Mouse (Mus musculus) kidney, adult 2 months (tissue): ENCODE measurements around the gene Gpbar1.

Source experiments
- CTCF ChIP-seq: fragments of 200-500 bp; conservative IDR thresholded peaks from 2 replicates; pipeline ENCODE4 v1.5.1; 2011; ENCODE audit warnings: low read depth, mild to moderate bottlenecking, control low read depth, low read length, moderate library complexity, mixed read lengths; ENCODE audit not compliant: insufficient read depth, insufficient read length
- POLR2A ChIP-seq: fragments of 200-500 bp; IDR thresholded peaks from one replicate; pipeline ENCODE4 v1.6.1; 2011; ENCODE audit warnings: low read depth, low read length, control low read depth

DNA sequence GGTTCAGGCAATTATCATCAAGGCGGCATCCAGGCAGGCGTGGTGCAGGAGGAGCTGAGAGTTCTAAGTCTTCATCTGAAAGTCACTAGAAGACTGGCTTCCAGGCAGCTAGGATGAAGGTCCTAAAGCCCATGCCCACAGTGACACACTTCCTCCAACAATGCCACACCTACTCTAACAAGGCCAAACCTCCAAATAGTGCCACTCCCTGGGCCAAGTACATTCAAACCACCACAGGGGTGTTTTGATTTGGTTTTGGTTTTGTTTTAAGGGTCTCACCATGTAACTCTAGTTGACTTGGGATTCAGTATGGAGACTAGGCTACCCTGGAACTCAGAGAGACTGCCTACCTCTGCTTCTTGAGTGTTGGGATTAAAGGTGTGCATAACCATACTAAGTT, 27.2 kb downstream of the Gpbar1 start, which contains the start of gene Tmbim1:
- TF ChIP-seq POLR2A, result no peak
- TF ChIP-seq CTCF, result no peak
